Mouse (Mus musculus) MEL (cell line): ENCODE data around the gene Ap5s1.

Source experiments
- CHD1 ChIP-seq: IDR thresholded peaks from 2 replicates; pipeline ENCODE4 v1.6.1; 2012; ENCODE audit warnings: low read depth, mild to moderate bottlenecking, inconsistent platforms, low read length, improper control_type of control experiment
- CTCF ChIP-seq, 3 experiments: IDR thresholded peaks in 2 of 3; conservative IDR thresholded peaks in 1 of 3; 2 replicates each; pipeline ENCODE4 v1.5.1; 2011 to 2012; ENCODE audit warnings: low read length in 3 of 3, low read depth in 2 of 3, mild to moderate bottlenecking in 2 of 3, improper control_type of control experiment in 1 of 3, inconsistent platforms in 1 of 3, mixed read lengths in 1 of 3, moderate library complexity in 1 of 3; ENCODE audit not compliant: control insufficient read depth in 1 of 3, insufficient read depth in 1 of 3, poor library complexity in 1 of 3, severe bottlenecking in 1 of 3
- EP300 ChIP-seq, 2 experiments: IDR thresholded peaks; 2 replicates each; pipeline ENCODE4 v1.6.1; 2011; ENCODE audit warnings: improper control_type of control experiment in 2 of 2, low read length in 2 of 2, low read depth in 1 of 2, mild to moderate bottlenecking in 1 of 2
- GABPA ChIP-seq: IDR thresholded peaks from 2 replicates; pipeline ENCODE4 v1.6.1; 2012; ENCODE audit warnings: low read depth, mild to moderate bottlenecking, inconsistent platforms, low read length, improper control_type of control experiment, moderate library complexity
- JUND ChIP-seq: IDR thresholded peaks from 2 replicates; pipeline ENCODE4 v1.6.1; 2011; ENCODE audit warnings: low read depth, mild to moderate bottlenecking, improper control_type of control experiment, low read length

DNA sequence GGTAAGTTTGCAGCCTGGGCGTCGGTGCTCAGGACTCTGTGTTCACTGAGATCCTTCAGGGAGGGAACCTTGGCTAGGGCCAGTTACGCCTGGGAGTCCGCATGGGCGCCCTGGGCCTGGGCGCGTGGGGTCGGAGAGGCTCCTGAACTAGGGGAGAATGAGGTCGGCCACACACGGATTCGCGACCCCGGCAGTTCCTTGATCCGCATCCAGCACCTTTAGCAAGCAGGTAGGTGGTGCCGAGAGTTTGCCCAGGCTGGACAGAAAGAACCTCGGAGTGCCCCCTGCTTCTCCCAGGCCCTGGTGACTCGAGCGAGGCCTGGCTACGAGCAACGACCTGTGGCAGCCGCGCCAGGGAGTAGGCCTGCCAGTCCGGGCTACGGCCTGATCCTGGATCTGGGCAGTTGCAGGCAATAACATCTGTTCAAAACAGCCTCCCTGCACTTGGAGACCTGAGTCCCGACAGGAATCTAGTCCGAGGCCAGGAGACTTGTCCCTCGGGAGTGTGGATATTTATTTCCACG is 27.3 kb downstream of the Ap5s1 start:
- no peak for TF ChIP-seq EP300 (IDR thresholded peaks at IDR 0.05; ENCODE audit: low read depth in 1 of 2, low read length in 2 of 2)
- TF ChIP-seq GABPA = no peak
- no peak for TF ChIP-seq JUND
- TF ChIP-seq CTCF (IDR thresholded peaks at IDR 0.05 in 2 of 3, conservative IDR thresholded peaks at IDR 0.05 in 1 of 3; ENCODE audit: control insufficient read depth in 1 of 3, insufficient read depth in 1 of 3, low read depth in 2 of 3, low read length in 3 of 3, poor library complexity in 1 of 3, severe bottlenecking in 1 of 3) = no peak
- TF ChIP-seq CHD1 = no peak
